Mouse (Mus musculus) ZHBTc4 (cell line): ENCODE data around the gene Usp32.
A peak's percentile ranks its signal among the peaks of the same experiment; 100 is the strongest.
"Not testable (repeated sequence)": the region's sequence is repeated elsewhere in the genome, so short reads cannot be mapped to it uniquely, and the experiment has no call there.

Experiments
- DNase-seq: peaks from one replicate; pipeline ENCODE4 v3.0.0-alpha.2; 2011; ENCODE audit warnings: low read depth, low spot score

The Usp32 gene

GRCm38 (mm10) chr11:85139581-85140540 lies at the start of gene Usp32:
Usp32 (minus strand) TSS chr11:85140161.
- DNase-seq, result peak; percentile 99

- DNase-seq, result no peak
Observed at GRCm38 (mm10) chr11:85189110-85189509, 49.1 kb upstream of the Usp32 start.

- no peak for DNase-seq
Observed at GRCm38 (mm10) chr11:85184839-85185238, 44.9 kb upstream of the Usp32 start.

GRCm38 (mm10) chr11:85184082-85184481 lies 44.1 kb upstream of the Usp32 start:
- peak; percentile 90 for DNase-seq

- peak; percentile 24 for DNase-seq
Observed at GRCm38 (mm10) chr11:85183284-85183779, 43.4 kb upstream of the Usp32 start.

- peak; percentile 88 for DNase-seq
Observed at GRCm38 (mm10) chr11:85182617-85183283, 42.8 kb upstream of the Usp32 start.

- no peak for DNase-seq
Observed at GRCm38 (mm10) chr11:85178413-85178812, 38.5 kb upstream of the Usp32 start.

GRCm38 (mm10) chr11:85177761-85178160 lies 37.8 kb upstream of the Usp32 start:
- DNase-seq, result no peak

- no peak for DNase-seq
Observed at GRCm38 (mm10) chr11:85175941-85176340, 36.0 kb upstream of the Usp32 start.

- DNase-seq, result no peak
Observed at GRCm38 (mm10) chr11:85170833-85171232, 30.9 kb upstream of the Usp32 start.

GRCm38 (mm10) chr11:85170058-85170740 lies 30.2 kb upstream of the Usp32 start, which contains the start of gene 1700125H20Rik:
1700125H20Rik (plus strand) TSS chr11:85170404.
- peak; percentile 92 for DNase-seq

GRCm38 (mm10) chr11:85167503-85167902 lies 27.5 kb upstream of the Usp32 start:
- DNase-seq, result no peak

GRCm38 (mm10) chr11:85164371-85164770 lies 24.4 kb upstream of the Usp32 start:
- no peak for DNase-seq

- DNase-seq, result not testable (repeated sequence)
Observed at GRCm38 (mm10) chr11:85163014-85163413, 23.1 kb upstream of the Usp32 start.

GRCm38 (mm10) chr11:85157301-85157700 lies 17.3 kb upstream of the Usp32 start:
- no peak for DNase-seq

- DNase-seq, result no peak
Observed at GRCm38 (mm10) chr11:85152256-85152930, 12.4 kb upstream of the Usp32 start.

- DNase-seq, result peak; percentile 8
Observed at GRCm38 (mm10) chr11:85138776-85139474, 1.0 kb downstream of the Usp32 start.

GRCm38 (mm10) chr11:85131542-85131941 lies 8.4 kb downstream of the Usp32 start:
- no peak for DNase-seq

GRCm38 (mm10) chr11:85128883-85129282 lies 11.1 kb downstream of the Usp32 start:
- no peak for DNase-seq

GRCm38 (mm10) chr11:85126257-85127102 lies 13.5 kb downstream of the Usp32 start:
- no peak for DNase-seq
